Mouse (Mus musculus) monocyte, adult 5-6 weeks (primary cell): ENCODE results near the gene Arhgap18. TPM values are rescaled to one million over a fixed set of nuclear protein-coding genes. Genes with fewer than 3 reads are reported as not detected.
"Not testable (repeated sequence)": the region's sequence is repeated elsewhere in the genome, so short reads cannot be mapped to it uniquely, and the experiment has no call there.

Experiments
- ATAC-seq: fragments of 153-309, 156-312 bp; replicated peaks from 2 replicates; pipeline ENCODE4 v1.8.0; 2017; ENCODE audit warnings: mild to moderate bottlenecking; ENCODE audit not compliant: low TSS enrichment, insufficient number of reproducible peaks, severe bottlenecking, poor library complexity, low FRiP score
- total RNA-seq: library from RNA; stranded (forward); fragments of 200-1000, 200-491, 200-594 nt; gene quantifications from 3 replicates; pipeline ENCODE4 v1.2.3, GENCODE M21; 2017

Gene Arhgap18
- total RNA-seq, 1 experiment from 2014 or later: 39.9 TPM

DNA sequence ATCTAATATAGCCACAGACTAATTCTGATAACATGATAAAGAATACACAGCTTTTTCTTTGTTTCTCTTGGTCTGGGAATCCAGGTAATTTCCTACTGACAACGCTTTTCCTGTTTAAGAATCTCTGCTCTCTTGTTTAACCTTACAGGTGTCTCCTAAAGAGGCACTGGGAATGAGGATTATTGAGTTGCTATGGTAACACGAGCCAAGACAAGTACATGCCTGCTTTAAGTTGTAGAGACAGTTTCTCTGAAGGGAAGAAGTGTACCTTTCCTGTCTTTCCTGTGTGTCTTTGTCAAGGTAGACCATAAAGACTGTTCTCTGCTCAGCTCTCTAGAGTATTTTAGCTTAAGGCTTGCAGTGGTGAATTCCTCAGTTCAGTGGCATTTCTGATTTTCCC, 117.6 kb downstream of the Arhgap18 start:
- no peak for ATAC-seq

DNA sequence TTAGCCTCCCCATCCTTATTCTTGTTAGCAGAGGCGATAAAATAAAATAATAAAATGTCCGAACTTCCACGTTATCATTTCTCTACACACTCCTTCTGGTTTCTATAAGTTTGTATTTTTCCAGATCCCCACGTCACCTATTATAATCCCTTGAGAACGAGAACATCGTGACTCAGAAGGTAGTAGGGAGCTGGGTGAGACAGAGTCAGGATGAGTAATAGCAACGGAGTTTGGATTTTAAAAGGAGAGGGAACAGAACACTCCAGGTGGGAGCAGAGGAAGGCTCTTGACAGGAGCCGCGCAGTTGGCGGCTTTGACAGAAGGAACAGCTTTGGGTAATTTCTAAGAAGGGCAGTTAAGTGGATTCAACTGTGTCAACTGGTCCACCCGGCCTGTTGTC, 124.1 kb downstream of the Arhgap18 start:
- no peak for ATAC-seq

DNA sequence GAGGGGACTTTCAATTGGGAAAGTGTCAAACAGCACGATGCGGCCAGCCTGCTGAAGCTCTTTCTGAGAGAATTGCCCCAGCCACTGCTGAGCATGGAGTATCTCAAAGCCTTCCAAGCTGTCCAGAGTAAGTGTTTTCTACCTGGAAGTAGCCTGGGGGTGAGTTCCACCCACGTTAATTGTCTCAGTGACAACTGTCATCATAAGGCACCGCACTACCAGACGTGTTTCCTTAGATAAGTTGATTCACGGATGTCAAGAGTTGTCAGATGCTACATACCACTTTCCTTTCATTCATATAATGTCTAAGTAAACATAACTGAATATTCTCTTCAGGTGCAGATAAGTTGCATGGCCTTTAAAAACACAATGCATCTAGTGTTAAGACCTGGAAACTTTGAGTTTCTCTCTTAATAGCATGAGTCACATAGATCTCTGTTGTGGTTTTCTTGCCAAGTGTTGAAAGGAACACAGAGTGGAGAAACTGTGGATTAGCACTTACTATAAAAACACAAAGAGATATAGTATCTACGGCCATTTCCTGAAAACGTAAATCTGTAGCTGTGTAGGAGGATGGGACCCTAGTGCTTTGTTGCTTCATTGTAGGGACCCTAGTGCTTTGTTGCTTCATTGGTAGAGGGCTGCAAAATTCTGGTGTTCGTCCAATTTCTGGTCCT, 125.8 kb downstream of the Arhgap18 start:
- no peak for ATAC-seq

DNA sequence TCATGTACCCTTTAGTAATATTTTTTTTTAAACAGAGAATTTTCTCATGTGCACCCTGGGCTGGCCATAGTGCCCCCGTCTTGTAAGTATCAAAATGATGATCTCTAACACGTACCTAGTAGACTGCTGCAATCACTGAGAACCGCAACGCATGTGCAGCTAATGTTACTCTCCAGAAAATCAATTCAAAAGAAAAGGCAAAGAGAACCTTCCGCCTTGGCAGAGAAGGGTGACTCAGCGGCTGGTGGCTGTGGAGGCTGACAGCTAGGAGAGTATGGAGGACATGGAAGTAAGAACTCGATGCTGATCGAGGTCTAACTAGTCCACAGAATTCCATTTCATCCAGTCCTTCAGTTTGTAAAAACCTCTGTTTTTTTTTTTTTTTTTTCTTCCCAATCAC, 131.7 kb downstream of the Arhgap18 start:
- no peak for ATAC-seq

DNA sequence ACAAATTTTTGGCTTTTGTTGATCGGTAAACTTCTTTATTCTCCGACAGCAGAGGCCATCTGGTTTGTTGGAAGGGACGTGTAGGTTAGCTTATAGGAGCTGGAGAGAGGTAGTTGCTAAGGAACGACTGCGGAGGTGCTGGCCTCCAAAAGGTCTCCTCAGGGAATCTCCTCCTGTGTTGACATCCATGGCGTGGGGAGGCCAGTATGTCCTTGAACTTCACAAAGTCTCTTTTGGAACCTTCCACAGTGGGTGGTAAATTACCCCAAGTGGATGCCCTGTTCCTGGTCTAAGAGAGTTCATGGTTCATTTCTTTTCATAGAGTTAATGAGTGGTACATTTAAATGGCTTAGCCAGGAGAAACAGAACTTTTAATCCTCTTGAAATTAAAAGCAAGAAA, 136.0 kb downstream of the Arhgap18 start:
- ATAC-seq: no peak

DNA sequence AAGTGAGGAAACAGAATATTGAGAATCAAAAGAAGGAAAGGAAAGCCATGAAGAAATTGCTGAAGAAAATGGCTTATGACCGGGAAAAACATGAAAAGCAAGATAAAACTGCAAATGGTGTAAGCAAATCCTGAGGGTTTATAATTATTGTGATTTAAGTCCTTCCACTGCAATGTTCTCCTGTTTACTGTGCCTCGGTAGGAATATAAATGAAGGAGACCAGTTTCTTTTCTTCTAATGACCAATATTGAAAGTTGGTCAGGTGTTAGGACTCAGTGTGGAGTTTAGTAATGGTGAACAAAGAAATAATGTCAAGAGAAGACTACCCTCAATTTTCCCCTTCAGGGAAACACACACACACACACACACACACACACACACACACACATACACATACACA, 136.5 kb downstream of the Arhgap18 start:
- no peak for ATAC-seq

DNA sequence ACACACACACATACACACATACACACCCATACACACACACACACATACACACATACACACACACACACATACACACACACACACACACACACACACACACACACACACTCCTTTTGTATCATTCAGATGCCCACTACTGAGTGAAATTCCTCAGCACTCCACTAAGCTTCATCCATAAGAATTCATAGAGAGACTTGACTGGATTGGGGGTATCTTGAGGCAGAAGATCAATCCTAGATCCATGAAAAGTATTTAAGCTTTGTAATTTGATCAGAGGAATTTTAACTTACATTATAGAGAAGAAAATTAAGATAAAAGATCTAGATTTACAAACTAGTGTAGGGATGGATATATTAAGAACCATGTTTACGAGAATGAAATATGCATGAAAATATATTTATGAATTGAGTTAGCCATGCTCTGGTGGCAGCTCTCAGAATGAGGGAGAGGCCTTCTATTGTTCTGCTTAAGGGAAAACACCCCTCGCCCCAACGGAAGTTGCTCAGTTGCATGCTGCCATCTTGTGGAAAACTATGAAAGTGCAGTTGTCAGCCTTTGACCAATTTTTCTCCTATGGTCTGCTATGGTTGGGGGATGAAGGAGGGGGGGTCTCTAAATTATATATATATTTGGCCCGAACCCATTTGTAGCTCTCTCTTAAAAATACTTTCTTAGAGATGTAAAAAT, 137.2 kb downstream of the Arhgap18 start:
- peak; percentile 87 for ATAC-seq

DNA sequence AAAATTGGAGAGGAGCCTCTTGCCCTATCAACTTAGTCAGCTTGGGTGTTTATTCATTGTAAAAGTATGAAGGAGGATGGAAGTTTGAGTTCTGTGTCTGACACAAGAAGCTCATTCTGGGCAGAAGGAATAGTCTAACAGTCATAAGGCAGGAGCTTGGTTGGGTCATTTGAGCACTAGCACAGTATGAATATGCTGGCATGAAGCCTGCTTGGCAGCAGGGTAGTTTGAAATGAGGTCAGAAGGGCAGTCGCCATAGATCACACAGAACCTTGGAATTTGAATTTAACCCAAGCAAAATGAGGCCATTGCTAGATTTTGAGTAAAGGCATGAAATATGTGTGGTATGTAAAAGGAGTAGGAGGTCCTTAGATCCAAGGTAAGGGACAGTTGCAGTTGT, 139.9 kb downstream of the Arhgap18 start:
- no peak for ATAC-seq

DNA sequence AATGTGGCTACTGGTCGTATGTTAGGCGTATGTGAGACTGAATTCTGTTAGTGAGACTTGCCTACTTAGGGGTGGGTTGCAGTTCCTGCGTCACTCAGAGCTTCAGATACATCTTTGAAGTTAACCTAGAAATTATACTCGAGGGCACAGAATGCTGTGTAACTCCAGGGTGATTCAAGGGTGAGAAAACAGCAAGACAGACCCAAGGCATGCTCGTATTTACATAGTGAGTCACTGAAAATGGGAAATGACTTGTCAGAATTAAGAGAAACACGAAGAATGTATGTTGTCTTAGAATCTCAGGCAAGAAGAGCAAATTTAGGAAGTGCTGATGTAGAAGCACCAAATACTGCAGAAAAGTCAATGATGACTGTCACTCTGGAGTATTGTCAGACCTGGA, 142.5 kb downstream of the Arhgap18 start:
- ATAC-seq: no peak

DNA sequence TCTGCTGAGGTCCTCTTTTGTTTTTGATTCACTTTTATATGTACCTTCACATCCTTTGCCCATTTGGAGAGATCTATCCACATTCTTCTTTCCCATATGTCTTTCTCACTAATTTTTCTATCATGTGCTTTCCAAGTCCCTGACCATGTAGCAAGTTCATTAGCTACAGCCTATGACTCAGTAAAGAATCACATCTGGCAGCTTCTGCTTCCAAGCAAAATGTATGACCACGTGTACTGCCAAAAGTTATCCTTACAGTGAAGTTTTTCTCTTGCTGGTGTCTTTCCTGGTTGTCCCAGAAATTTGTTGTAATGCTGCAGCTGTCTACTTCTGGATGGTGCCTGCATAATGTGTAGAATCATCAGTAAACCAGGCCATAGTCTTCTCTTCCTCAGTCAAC, 147.2 kb downstream of the Arhgap18 start:
- ATAC-seq: no peak

DNA sequence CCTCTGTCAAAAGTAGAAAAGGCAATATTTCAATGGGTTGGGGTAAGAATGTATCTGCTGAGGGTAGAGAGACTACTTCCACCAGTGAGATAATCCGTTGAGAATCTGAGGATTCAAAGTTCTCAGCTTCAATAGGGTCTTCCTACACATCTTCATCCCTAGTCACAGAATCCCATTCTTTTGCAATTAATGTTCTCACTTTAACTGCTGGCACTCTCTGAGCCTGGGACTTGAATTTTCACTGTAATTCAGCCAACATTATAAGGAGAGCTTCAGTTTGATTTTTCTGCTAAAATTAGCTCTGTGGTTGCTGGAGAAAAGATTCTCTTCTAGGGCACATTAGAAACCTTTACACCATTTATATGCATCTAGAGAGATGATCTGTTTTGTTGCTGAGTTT, 150.6 kb downstream of the Arhgap18 start:
- ATAC-seq: no peak

DNA sequence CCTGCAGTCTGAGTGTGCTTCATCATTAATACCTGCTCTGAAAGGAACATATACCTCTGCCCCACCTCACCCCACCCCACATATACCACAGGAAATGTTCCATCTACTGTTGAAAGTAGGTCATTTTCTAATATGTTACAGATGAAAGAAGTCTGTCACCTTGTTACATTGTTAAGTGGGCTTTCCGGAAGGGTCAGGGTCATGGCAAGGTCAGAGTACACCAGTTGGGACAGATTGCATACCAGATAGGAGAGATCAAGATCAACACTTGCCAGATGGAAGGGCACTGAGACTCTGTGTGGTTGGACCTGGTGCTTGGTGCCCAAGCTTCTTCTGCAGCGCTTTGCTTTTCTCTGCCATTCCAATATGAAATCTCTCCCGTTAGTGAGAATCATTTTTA, 158.0 kb downstream of the Arhgap18 start:
- no peak for ATAC-seq

DNA sequence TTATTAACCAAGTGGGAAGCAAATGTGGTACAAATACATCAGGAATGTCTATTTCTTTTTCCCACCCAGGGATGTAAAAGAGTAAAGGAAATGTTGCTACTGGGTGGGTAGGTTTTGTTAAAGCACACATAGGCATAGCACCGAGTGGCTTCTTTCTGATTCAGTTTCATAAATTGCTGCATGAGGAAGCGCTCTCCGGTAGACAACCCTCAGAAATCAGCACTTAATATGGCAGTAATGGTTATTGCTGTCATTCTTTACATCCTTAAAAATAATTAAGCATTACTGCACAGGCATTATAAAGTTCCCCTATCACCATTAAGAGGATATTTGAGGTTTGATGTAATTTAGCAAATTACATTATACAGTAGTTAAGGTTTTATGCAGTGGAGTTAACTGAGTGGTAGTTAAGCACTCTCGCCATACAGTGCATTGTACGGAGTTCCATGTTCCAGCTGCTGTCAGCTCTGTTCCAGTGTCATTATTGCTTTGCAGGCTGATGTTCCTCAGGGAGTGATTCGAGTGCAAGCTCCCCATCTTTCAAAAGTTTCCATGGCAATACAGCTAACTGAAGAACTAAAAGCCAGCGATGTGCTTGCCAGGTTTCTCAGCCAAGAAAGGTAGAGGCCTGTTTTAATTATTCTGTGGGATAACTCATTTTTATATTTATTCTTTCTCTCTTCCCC, 159.0 kb downstream of the Arhgap18 start:
- ATAC-seq: no peak

DNA sequence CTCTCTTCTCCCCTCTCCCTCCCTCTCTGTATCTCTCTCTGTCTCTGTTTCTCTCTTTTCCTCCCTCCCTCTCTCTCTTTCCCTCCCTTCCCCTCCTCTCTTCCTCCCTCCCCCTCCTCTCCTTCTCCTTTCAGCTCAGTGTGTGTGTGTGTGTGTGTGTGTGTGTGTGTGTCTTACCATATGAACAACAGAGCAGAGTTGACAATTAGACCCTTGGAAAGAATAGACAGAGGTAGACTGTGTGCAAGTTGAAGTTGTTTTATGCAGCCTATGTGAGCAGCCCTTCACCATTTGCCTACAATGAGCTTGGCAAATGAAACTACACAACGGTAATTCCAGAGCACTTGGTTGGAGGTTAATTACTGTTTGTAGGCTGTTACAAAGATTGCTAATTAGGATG, 159.6 kb downstream of the Arhgap18 start:
- no peak for ATAC-seq

DNA sequence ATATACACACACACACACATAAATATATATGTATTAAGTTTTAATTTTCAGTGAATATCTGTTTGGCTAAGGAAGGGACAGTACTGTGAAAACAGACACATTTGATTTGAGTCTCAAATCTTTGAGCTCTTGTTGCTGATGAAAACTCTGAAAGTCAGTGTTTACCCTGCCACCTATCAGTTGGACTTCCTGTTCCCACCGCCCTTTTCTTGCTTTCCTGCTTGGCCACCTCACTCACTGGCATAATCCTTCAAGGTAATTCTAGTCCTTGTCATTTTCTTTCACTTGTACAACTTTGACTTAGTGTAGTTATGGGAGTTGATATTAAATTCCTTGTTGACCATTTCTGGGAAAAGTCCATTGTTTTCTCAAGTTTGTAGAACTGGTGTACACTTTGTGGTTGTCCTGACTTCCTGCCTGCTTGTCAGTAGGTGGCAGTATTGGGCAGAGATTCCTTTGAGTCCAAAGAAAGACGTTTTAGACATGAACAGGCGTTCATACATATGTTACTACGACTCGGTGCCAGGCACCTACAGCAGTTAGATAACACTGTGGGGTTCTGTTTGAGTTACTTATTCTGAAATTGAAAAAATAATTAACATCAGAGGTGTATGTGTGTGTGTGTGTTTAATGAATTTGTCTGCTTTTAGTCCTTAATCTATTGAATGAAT, 166.2 kb downstream of the Arhgap18 start:
- ATAC-seq: no peak

DNA sequence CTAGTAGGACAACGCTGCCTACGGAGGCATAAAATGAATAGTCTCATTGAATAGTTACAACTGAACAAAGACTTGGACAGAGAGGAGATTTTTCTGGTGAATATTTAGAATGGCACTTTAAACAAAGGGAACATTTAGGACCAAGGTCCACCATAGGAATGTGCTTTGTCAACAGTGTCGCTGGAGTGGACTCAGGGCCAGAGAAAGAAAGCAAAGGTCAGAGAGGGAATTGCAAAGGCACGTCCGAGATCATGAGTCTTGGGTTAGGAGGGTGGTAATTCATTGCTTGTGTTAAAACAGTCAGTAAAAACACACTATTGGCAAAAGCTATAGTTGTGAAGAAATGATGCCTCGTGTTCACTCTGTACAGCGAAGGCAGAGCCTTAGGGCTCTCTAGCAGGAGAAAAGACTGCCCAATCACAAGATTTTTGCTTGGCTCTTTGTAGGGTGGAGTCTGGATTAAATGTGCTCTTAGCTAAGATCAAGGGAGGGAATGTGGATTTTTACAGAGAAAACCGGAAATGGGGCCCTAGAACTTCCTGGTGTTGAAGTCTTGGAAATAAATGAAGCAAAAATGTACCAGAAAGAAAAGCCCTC, 167.3 kb downstream of the Arhgap18 start:
- no peak for ATAC-seq

DNA sequence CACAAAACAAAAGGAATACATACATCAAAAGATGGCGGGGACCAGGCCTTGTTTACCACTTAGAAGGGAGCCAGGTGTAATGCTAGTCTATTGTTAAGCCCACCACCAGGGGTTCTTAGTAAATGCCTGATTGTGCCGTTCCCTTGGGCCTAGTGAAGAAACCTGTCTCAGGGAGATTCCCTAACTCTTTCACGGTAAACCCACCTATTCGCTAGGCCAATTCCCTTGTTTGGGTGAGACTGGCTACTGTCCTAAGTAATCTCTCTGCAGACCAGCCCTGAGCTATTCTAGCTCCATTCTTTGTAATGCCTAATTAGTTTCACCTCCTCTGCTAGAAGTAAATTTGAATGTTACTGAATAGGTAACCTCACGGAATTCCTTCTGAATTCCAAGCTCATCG, 182.8 kb downstream of the Arhgap18 start:
- not testable (repeated sequence) for ATAC-seq

DNA sequence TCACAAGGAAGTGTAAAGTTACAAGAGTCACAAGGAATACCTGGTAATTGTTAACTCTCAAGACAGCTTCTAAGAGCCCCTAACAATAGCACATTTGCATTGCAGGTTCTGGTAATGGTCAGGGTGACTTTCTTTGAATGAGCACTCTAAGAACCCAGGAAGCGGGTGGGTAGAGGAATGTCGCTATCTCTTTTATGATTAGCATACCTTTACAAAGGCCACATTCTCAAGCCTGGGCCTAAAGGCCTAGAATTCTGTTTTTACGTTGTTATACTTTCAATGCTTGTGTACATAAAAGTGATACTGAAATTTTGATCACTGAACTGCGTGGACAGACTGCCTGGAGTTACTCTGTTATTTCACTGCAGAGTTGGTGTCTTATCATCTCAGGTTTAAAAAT, 185.2 kb downstream of the Arhgap18 start:
- ATAC-seq: not testable (repeated sequence)

DNA sequence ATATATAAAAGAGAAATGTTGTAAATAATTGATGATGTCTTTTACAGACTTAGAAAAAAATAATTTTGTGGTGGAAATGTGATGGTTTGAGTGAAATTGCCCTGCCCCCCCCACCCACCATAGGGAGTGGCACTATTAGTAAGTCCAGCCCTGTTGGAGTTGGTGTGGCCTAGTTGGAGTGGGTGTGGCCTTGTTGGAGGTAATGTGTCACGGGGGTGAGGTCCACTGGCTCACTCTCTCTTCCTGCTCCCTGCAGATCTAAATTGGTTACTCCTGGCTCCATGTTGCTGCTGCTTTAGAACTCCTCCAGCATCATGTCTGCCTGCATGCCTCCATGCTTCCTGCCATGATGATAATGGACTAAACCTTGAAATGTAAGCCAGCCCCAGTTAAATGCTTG, 186.3 kb downstream of the Arhgap18 start:
- ATAC-seq: no peak
